Mouse (Mus musculus) G1E (cell line): ENCODE measurements around the gene Defa25.
"Not testable (repeated sequence)": the region's sequence is repeated elsewhere in the genome, so short reads cannot be mapped to it uniquely, and the experiment has no call there.

Source experiments
- CTCF ChIP-seq: IDR thresholded peaks from 2 replicates; pipeline ENCODE4 v1.5.1; 2012; ENCODE audit warnings: low read depth, low read length, inconsistent platforms, mixed read lengths
- GATA1 ChIP-seq: IDR thresholded peaks from 2 replicates; pipeline ENCODE4 v1.6.1; 2012; ENCODE audit warnings: borderline replicate concordance, low read length, inconsistent platforms, mixed read lengths

DNA sequence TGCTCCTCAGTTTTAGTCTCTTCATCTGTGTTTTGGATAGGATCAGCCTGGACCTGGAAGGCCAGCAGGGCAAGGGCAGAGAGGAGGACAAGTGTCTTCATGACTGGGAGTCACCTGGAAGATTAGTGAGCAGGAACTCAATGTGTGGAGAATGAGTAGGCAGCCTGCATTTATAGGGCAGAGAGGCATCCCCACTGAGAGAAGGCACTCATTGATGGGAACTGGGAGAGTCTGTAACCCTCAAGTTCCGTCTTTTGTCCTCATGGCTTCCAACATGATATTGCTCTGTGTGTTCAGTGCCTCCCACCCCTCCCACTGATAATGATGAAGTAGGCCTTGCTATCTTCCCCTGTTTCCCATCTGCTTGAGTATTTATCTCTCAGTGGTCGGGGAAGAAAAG, 11.7 kb downstream of the Defa25 start, which contains the start of gene Gm14851:
- TF ChIP-seq CTCF, GATA1: not testable (repeated sequence)
